38 mouse cellular contexts compared by ENCODE assay signal in the genomic region with DNA sequence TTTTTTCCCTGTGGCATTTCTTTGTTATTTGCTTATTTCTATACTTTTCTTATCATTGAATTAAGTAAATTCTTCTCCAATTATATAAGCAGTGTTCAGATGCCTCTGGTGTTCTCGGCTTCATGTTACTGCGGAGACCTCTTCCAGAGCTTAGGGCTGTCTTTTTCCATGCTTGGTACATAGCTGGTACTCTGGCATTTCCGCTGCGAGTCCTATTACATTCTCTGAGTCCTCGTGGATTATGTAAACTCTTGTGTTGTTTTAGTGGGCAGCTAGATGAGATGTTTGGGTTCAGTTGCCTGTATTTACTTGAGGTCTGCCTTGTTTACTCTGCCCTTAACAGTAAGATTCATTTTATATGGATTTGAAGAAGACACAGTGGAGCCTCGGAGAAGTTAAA. TPM values are rescaled to one million over a fixed set of nuclear protein-coding genes. Genes with fewer than 3 reads are reported as not detected.
"Had no signal": no experiment of that assay in that cellular context is flagged by ENCODE, and none has a peak within 500 bp of the region (broad histone marks: within the 10 kb centered on the region; RNA-seq: fewer than 3 reads in every experiment).

No protein-coding gene starts in this region.

- H3K36me3 ChIP-seq: heart, embryonic 10.5 days; heart, embryonic 12.5 days; hindbrain, embryonic 10.5 days; hindbrain, embryonic 12.5 days; intestine, embryonic 15.5 days; limb, embryonic 10.5 days; limb, embryonic 12.5 days had no signal

- H3K9ac ChIP-seq: heart, embryonic 12.5 days; hindbrain, embryonic 12.5 days; hindbrain, embryonic 14.5 days; intestine, embryonic 15.5 days; limb, embryonic 12.5 days had no signal

- H3K4me2 ChIP-seq: heart, embryonic 12.5 days; hindbrain, embryonic 12.5 days; hindbrain, embryonic 14.5 days; intestine, embryonic 15.5 days; limb, embryonic 12.5 days; liver, embryonic 11.5 days had no signal

- H3K27me3 ChIP-seq: heart, embryonic 12.5 days; hindbrain, embryonic 12.5 days; intestine, embryonic 15.5 days; limb, embryonic 12.5 days had no signal

- H3K27ac ChIP-seq: heart, embryonic 10.5 days; hindbrain, embryonic 10.5 days; hindbrain, embryonic 12.5 days; hindbrain, embryonic 14.5 days; intestine, embryonic 15.5 days; layer of hippocampus, adult 2 months; left cerebral cortex, adult 2 months; limb, embryonic 10.5 days; limb, embryonic 12.5 days had no signal

- ATAC-seq: hindbrain, embryonic 16.5 days; inflammation-experienced regulatory T-cells, adult 6 months; intestine, embryonic 15.5 days; intestine, postnatal 0 days had no signal

- H3K4me3 ChIP-seq: heart, embryonic 10.5 days; heart, embryonic 12.5 days; hindbrain, embryonic 10.5 days; hindbrain, embryonic 12.5 days; intestine, embryonic 15.5 days; layer of hippocampus, adult 2 months; left cerebral cortex, adult 2 months; limb, embryonic 10.5 days; limb, embryonic 12.5 days had no signal

- H3K9me3 ChIP-seq: heart, embryonic 10.5 days; heart, embryonic 12.5 days; hindbrain, embryonic 10.5 days; hindbrain, embryonic 12.5 days; intestine, embryonic 15.5 days; limb, embryonic 10.5 days; limb, embryonic 12.5 days had no signal

- DNase-seq: gastrocnemius, postnatal 14 days; heart, adult 18-20 months; heart, postnatal 10 days; heart, postnatal 4 days; kidney, adult 18-20 months; kidney, adult 8-10 months; kidney, postnatal 10 days; kidney, postnatal 25 days; kidney, postnatal 4 days; liver had no signal

- H3K4me1 ChIP-seq: heart, embryonic 12.5 days; hindbrain, embryonic 10.5 days; hindbrain, embryonic 12.5 days; intestine, embryonic 15.5 days; limb, embryonic 10.5 days; limb, embryonic 12.5 days had no signal

RNA-seq across cellular contexts. Expression of gene 5330417H12Rik, which starts 0.8 kb away (rescaled TPM):
- total RNA-seq: gastrocnemius, postnatal 14 days; gastrocnemius, postnatal 4 days; granulocyte monocyte progenitor cell, adult 5-6 weeks; heart, adult 18-20 months; heart, adult 8-10 months; heart, postnatal 10 days; heart, postnatal 25 days; heart, postnatal 4 days; layer of hippocampus, adult 2 months; layer of hippocampus, postnatal 10 days; layer of hippocampus, postnatal 25 days; left cerebral cortex, adult 2 months; left cerebral cortex, postnatal 14 days; left cerebral cortex, postnatal 36 days had no signal
- polyA plus RNA-seq: frontal cortex, adult 2 months; heart, embryonic 12.5 days; heart, embryonic 14.5 days; heart, embryonic 16.5 days; hindbrain, embryonic 10.5 days; hindbrain, embryonic 12.5 days; hindbrain, embryonic 14.5 days; hindbrain, embryonic 16.5 days; inflammation-experienced regulatory T-cells, adult 6 months; intestine, embryonic 15.5 days; intestine, postnatal 0 days; kidney, embryonic 14.5 days; kidney, embryonic 16.5 days; limb, embryonic 10.5 days; limb, embryonic 12.5 days; limb, embryonic 14.5 days had no signal

RNA-seq across cellular contexts. Expression of gene Olfml1, which starts 58.5 kb away (rescaled TPM):
- total RNA-seq: granulocyte monocyte progenitor cell, adult 5-6 weeks had no signal
- polyA plus RNA-seq: inflammation-experienced regulatory T-cells, adult 6 months had no signal
